Mouse (Mus musculus) thymus, adult 2 months (tissue): ENCODE measurements around the gene Lekr1.

Experiments
- CTCF ChIP-seq: fragments of 200-500 bp; IDR thresholded peaks from 2 replicates; pipeline ENCODE4 v1.5.1; 2012; ENCODE audit warnings: mild to moderate bottlenecking, control low read depth, low read length, moderate library complexity, borderline replicate concordance; ENCODE audit not compliant: control insufficient read depth, poor library complexity, insufficient read depth; ENCODE audit errors: extremely low read depth
- POLR2A ChIP-seq: fragments of 200-500 bp; IDR thresholded peaks from 2 replicates; pipeline ENCODE4 v1.6.1; 2012; ENCODE audit warnings: mild to moderate bottlenecking, low read length, control low read depth, moderate library complexity; ENCODE audit not compliant: control insufficient read depth, poor library complexity, insufficient read depth; ENCODE audit errors: extremely low read depth

DNA sequence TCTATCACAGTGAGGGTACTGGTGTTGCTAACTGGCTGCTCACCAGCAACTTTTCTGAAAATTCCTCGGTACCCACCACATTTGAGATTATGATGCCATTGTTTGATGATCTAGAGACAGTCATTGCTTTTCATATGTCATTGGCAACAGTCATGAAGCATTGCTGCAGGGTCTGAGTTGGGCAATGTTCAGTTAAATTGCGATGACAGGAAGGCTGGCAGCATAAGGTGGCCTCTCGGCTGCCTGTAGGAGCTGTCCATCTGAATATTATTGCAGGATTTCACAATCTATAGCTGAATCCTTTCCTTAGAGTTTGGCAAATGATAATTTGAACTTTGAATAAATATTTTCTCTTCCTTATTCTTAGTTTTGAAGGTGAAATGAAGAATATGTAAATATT is 48.3 kb downstream of the Lekr1 start:
- TF ChIP-seq POLR2A: no peak
- no peak for TF ChIP-seq CTCF
